Mouse (Mus musculus): ENCODE results near the gene Nutm1.

The Nutm1 gene

GRCm38 (mm10) chr2:112261748-112262653 is 2.9 kb upstream of the Nutm1 start, which contains the start of gene Nop10:
Nop10 (plus strand) TSS chr2:112261926.
- peak; percentile 85 for DNase-seq

- no peak for DNase-seq
These were observed 4.2 kb downstream of the Nutm1 start for GRCm38 (mm10) chr2:112254675-112255515.

GRCm38 (mm10) chr2:112249780-112250453 is 9.2 kb downstream of the Nutm1 start:
- no peak for DNase-seq

GRCm38 (mm10) chr2:112247323-112247722 is 11.8 kb downstream of the Nutm1 start:
- no peak for DNase-seq

GRCm38 (mm10) chr2:112246193-112246592 is 12.9 kb downstream of the Nutm1 start:
- DNase-seq: no peak

- DNase-seq: no peak
These were observed 13.8 kb downstream of the Nutm1 start for GRCm38 (mm10) chr2:112245307-112245706.

- DNase-seq: no peak
These were observed 17.3 kb downstream of the Nutm1 start for GRCm38 (mm10) chr2:112241787-112242186.

- DNase-seq: no peak
These were observed 19.0 kb downstream of the Nutm1 start for GRCm38 (mm10) chr2:112239935-112240721.

GRCm38 (mm10) chr2:112239212-112239934 is 19.7 kb downstream of the Nutm1 start, which contains the start of gene Lpcat4:
Lpcat4 (plus strand) TSS chr2:112239468.
- DNase-seq: peak; percentile 87

- DNase-seq: no peak
These were observed 21.1 kb downstream of the Nutm1 start for GRCm38 (mm10) chr2:112238006-112238405.

- no peak for DNase-seq
These were observed 22.5 kb downstream of the Nutm1 start for GRCm38 (mm10) chr2:112236620-112237019.

GRCm38 (mm10) chr2:112232623-112233022 is 26.5 kb downstream of the Nutm1 start:
- no peak for DNase-seq

GRCm38 (mm10) chr2:112224356-112224755 is 34.7 kb downstream of the Nutm1 start:
- no peak for DNase-seq

GRCm38 (mm10) chr2:112222607-112223006 is 36.5 kb downstream of the Nutm1 start:
- DNase-seq: no peak

GRCm38 (mm10) chr2:112220880-112221279 is 38.2 kb downstream of the Nutm1 start:
- DNase-seq: no peak

- no peak for DNase-seq
These were observed 41.5 kb downstream of the Nutm1 start for GRCm38 (mm10) chr2:112217614-112218013.

- DNase-seq: no peak
These were observed 43.1 kb downstream of the Nutm1 start for GRCm38 (mm10) chr2:112215977-112216376.

GRCm38 (mm10) chr2:112210699-112211098 is 48.4 kb downstream of the Nutm1 start:
- no peak for DNase-seq

- peak; percentile 86 for DNase-seq
These were observed 48.9 kb downstream of the Nutm1 start for GRCm38 (mm10) chr2:112210142-112210541.

- no peak for DNase-seq
These were observed 56.0 kb downstream of the Nutm1 start for GRCm38 (mm10) chr2:112203056-112203455.
